Mouse (Mus musculus): ENCODE data around the gene Gm6685. TPM values are rescaled to one million over a fixed set of nuclear protein-coding genes. Genes with fewer than 3 reads are reported as not detected.
A peak's percentile ranks its signal among the peaks of the same experiment; 100 is the strongest.
"Not testable (repeated sequence)": the region's sequence is repeated elsewhere in the genome, so short reads cannot be mapped to it uniquely, and the experiment has no call there.

Gm6685 gene
- total RNA-seq (2015) (not detected in 2 replicates), total RNA-seq (2017) (0.54 and 0.74 TPM in 2 replicates)

DNA sequence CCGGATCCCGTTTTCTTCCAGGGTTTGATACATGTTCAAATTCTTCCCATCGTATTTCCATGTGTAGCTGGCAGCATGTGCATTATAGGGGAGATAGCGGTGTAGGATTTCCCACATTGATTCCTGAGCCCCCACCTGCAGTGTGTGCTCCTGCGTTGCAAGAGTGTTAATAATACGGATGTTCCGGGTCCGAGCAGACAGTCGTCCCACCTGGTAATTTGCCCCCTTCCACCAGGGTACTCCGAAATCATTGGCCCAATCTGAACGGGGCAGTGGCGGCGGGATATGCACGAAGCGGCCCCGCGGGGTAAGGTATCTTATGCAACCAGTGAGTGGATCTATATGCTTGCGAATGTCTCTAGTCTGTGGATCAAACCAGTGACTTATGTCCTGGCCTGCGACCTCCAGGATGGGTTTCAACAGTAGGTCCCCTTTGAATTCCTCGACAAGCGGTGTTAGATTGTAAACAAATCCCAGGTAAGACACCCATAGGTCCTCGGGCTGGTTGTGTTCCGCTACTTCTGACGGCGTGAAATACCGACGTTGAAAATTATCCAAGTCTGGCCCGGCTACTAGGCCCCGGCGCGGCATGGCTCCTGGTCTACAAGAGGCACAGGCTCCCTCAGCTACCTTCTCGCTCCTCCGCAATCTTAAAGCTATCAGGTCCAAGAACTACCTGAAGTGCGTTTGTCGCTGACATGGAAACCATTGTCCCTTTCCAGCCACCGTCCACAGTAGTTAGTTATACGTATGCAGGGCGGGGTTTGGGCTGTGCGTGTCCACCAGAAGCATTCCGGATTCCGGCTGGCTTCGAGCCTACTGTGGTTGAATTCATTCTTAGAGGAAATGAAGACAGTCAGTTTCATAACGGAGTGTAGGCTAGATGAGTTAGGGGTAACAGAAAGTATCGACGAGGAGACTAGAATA is at the start of gene Gm6685:
TSS of gene Gm6685 (minus strand) at position 644 of the 927 bp plus-strand sequence.
- peak; percentile 30; the same call in 1 of the 2 replicates for ATAC-seq (replicated peaks; ENCODE audit: poor library complexity)

DNA sequence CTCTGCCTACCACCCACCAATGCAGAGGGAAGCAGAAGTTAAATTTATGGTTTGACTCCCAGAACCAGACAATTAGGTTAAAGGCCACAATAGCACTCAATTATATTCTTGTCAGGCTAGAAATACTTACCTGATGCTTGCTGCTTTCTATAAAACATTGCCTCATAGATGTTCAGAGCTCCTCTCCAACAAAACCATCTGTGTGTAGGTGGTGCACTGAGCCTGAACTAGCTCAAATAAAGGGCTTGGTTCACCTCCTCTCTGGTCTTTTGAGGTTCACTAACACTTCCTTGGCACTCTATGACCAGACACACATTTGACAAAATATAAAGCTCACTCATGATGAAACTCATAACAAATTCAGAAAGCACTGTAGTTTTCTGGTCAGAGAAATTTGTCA is 36.2 kb upstream of the Gm6685 start:
- ATAC-seq (replicated peaks; ENCODE audit: poor library complexity) = no peak

DNA sequence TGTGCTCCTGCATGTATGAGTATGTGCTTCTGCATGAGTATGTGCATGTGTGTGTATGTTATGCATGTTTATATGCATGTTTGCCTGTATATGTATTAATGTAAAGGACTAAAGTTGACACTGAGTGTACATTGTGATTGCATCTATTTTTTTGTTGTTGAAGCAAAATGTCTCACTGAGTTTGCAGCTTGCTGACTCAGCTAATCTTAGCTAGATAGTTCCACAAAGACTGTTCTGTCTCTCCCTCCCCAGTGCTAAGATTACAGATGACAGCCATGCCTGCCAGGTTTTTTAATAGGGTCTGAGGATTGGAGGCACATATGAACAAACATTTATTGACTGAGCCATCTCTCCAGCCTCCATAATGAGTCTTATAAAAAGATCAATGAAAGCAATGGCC is 35.0 kb upstream of the Gm6685 start:
- ATAC-seq (replicated peaks; ENCODE audit: poor library complexity) = no peak

DNA sequence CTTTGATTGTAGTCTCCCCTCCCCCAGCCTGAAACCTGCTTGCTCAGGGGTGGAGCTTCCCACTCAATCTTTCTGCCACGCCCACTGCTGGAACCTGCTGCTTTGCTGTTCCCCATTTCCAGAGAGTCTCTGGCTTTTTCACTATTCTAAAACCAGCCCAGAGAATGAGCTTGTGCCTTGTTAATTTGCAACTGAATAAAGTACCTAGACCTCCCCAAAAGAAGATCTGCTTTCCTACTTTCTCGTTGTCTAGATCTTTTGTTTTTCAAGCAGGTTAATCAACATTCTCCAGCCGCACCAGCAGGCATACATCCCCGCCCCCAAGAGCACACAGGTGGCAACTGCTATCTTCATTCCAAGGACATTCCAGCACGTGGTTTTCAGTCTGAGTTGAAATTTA is 31.7 kb upstream of the Gm6685 start:
- not testable (repeated sequence) for ATAC-seq (replicated peaks; ENCODE audit: poor library complexity)

DNA sequence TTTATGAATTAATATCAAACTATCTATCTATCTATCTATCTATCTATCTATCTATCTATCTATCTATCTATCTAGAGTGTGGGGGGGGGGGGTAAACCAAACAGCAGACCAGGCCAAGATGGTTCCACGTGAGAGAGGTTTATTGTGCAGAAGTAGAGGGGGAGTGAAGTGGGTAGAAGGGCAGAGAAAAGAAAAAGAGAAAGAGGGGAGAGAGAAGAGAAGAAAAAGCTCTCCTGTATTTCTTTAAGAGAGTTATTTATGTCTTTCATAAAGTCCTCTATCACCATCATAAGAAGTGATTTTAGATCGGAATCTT is 26.2 kb upstream of the Gm6685 start:
- no peak for ATAC-seq (replicated peaks; ENCODE audit: poor library complexity)

DNA sequence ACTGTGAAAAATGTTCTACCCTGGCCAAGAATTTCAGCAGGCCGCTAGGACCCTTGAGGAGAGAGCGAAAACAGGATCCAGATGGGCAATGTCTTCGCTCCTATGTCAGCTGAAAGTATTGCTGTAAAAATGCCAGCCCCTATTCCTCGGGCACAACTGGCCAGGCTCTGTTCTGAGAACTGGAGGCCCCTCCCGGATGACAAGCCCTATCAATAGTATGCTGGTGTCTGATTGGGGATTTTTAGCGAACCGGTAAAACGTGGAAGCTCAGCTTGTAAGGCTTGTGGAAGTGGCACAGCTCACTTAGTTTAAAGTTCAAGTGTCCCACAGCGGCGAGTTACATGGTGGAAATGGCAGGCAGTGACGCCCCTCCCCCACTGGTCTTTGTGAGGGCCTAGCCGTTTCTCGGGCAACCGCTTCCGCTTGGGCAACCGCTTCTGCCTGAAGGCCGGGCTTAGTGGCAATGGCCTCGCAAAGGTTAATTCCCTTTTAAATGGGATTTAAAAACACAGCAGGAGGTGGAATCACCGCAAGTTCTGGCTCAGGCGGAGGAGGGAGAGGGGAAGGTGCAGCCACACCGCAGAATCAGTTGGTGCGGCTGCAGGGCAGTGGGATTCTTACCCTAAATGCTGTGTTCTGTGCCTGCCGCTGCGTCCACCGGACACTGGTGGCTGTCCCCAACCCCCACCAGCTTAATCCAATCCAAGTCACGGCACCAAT is 25.7 kb upstream of the Gm6685 start:
- ATAC-seq (replicated peaks; ENCODE audit: poor library complexity) = peak; percentile 98

DNA sequence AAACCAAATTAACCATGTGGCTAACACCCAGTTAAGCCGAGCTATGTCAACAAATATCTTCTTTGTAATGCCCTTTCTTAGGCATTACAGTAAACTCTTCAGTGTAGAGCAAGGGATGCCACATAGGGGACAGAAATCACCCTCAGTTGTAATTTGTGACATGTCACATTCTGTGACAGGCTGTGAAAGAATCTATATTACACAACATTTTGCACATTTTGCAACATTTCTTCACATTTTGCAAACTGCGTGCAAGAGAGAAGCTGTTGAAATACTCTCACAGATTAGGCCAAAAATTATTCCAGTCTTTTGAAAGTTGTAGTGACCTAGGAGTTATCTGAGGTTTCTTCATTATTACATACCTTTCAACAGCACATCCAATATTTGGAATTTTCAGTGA is 3.8 kb upstream of the Gm6685 start:
- ATAC-seq (replicated peaks; ENCODE audit: poor library complexity) = peak; percentile 96

DNA sequence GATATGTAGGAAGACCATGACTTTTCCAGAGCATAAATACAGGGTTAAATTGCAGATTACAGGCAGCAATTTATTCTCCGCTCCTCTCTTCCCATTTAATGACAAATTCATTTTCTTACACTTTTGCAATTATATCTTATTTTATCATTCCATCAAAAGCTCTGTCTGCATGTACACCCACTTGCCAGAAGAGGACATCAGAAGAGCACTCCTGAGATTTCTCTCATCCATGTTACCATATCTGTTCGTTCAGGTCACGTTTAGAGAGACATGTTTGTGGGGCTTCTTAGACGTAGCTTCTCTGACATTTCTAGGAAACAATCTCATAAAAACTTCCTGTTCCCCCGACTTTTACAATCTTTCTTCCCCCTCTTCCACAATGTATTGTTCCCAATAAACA is 2.2 kb upstream of the Gm6685 start:
- no peak for ATAC-seq (replicated peaks; ENCODE audit: poor library complexity)

DNA sequence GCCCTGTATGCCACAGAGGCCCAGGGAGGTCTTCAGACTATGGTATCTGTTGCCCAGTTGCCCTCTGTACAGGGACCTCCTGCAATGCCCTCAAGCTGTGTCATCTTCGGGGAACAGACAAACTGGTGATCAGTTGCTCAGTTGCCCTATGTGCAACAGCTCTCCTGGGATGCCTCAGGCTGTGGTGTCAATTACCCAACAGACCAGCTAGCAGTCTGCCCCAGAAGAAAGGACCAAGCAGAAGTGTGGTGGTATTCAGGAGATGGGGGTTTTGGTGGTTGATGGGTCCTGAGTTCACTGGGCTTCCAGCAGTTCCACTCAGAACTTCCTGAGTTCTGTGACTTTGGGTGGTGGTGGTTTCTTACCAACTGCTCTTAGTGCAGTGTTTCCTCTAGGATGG is 11.8 kb downstream of the Gm6685 start:
- ATAC-seq (replicated peaks; ENCODE audit: poor library complexity) = peak; percentile 76

DNA sequence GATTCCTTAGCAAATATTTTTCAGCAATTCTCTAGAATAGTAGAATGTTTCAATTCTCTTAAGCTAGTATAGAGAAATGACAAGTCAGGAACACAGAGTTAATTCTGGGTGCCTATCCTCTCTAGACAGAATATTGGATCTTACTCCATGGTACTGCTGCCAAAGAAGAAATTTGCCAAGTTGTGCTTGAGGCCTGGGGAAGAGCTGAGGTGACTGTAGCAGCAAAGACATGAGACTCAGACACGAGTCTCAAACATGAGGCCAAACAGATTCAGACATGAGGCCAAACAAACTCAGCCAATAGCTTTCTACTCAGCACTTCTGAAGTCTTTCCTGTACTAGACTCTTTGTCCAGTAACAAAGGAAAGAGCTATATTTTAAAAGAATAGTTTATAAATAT is 26.3 kb downstream of the Gm6685 start:
- no peak for ATAC-seq (replicated peaks; ENCODE audit: poor library complexity)

DNA sequence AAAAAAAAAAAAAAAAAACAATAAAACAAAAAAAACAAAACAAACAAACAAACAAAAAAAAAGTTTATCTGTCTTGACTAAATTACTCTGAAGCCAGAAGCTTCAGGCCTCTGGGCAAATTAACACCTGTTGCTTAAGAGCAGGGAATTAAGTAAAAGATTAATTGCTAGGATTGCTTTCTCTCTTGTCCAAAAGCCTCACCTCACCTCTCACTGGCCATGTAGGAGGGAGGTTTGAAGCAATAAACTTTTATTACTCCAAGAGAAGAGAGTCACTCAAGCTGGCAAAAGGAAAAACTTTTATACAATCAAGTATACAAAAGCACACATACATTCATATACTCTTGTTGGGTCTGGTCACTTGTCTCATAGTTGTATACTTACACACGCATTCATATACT is 31.9 kb downstream of the Gm6685 start:
- no peak for ATAC-seq (replicated peaks; ENCODE audit: poor library complexity)

DNA sequence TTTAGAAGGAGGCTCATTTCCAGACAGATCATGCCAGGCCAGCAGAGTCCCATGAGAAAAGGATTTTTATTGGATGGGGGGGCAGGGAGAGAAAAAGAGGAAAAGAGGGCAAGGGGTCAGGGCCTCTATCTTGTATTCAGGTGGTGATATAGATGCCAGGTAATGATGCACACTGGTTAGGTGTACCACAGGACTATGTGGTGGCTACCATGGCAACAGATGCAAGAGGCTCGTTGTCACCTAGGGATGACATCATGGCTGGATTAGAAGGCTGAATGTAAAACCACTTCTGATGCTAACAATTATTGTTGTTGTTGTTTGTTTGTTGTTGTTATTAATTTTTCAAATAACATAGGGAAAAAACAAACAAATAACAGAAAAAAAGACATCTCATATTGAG is 49.2 kb downstream of the Gm6685 start:
- no peak for ATAC-seq (replicated peaks; ENCODE audit: poor library complexity)

Other genes with a start within 250 kb of the Gm6685 start
- gene Ccdc85a, start 244.5 kb upstream of the Gm6685 start, total RNA-seq (2015) = not detected in 2 replicates
- gene Ccdc85a, start 244.5 kb upstream of the Gm6685 start, total RNA-seq (2017) = 0.17 TPM in 1 of 2 replicates, not detected in the other

Data from megakaryocyte progenitor cell, adult 5-6 weeks (primary cell).